Mouse (Mus musculus) bone marrow macrophage, adult 2 months (primary cell): ENCODE results near the gene Sorcs2.

Experiments
- CTCF ChIP-seq: IDR thresholded peaks from 2 replicates; pipeline ENCODE4 v1.5.1; 2012; ENCODE audit warnings: low read depth, mild to moderate bottlenecking, low read length, moderate library complexity
- POLR2A ChIP-seq: IDR thresholded peaks from 2 replicates; pipeline ENCODE4 v1.6.1; 2012; ENCODE audit warnings: mild to moderate bottlenecking, low read depth, low read length, borderline replicate concordance

DNA sequence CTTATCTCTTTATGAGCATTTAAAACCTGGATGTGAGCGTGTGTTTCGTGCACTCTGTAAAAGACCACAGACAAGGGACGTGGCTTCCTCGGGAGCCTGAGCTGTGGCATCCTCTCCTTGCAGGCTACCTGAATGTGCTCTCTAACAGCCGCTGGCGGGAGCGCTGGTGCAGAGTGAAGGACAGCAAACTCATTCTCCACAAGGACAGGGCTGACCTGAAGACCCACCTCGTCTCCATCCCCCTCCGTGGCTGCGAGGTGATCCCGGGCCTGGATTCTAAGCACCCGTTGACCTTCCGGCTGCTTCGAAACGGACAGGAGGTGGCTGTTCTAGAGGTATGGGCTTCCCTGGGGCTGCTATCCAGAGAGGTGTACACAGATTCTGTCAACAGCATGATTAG, 423.7 kb downstream of the Sorcs2 start:
- no peak for TF ChIP-seq CTCF
- TF ChIP-seq POLR2A = no peak
